Mouse (Mus musculus) neural tube, embryonic 15.5 days (tissue): ENCODE measurements at regions not wholly inside any gene's neighbourhood (a gene's known extent, or its start where the extent isn't known, plus 50 kb on each side); places are given as distances from the start of the nearest gene placed in this dataset.

ENCODE experiments used
- ATAC-seq: fragments of 200-750 bp; cut with Nextera tagmentation; 2 replicates; pipeline ENCODE4 v1.8.0; 2017; ENCODE audit warnings: mild to moderate bottlenecking, moderate TSS enrichment, moderate library complexity; ENCODE audit not compliant: low FRiP score
- H3K27ac ChIP-seq: fragments of 300-500 bp; sonication (generic); replicated peaks from 2 replicates; pipeline ENCODE4 v1.5.1; 2015; ENCODE audit warnings: mild to moderate bottlenecking, inconsistent platforms
- H3K27me3 ChIP-seq: fragments of 300-500 bp; sonication (generic); replicated peaks from 2 replicates; pipeline ENCODE4 v1.6.1; 2015; ENCODE audit warnings: inconsistent platforms
- H3K36me3 ChIP-seq: fragments of 300-500 bp; sonication (generic); 2 replicates; pipeline ENCODE4 v1.6.1; 2015; ENCODE audit warnings: inconsistent platforms
- H3K4me1 ChIP-seq: fragments of 300-500 bp; sonication (generic); 2 replicates; pipeline ENCODE4 v1.6.1; 2015; ENCODE audit warnings: inconsistent platforms
- H3K4me2 ChIP-seq: fragments of 300-500 bp; sonication (generic); 2 replicates; pipeline ENCODE4 v1.6.1; 2015; ENCODE audit warnings: inconsistent platforms, mild to moderate bottlenecking, moderate library complexity
- H3K4me3 ChIP-seq: fragments of 300-500 bp; sonication (generic); replicated peaks from 2 replicates; pipeline ENCODE4 v1.5.1; 2015; ENCODE audit warnings: mild to moderate bottlenecking, inconsistent platforms
- H3K9ac ChIP-seq: fragments of 300-500 bp; sonication (generic); replicated peaks from 2 replicates; pipeline ENCODE4 v1.6.1; 2015; ENCODE audit warnings: mild to moderate bottlenecking, inconsistent platforms
- H3K9me3 ChIP-seq: fragments of 300-500 bp; sonication (generic); replicated peaks from 2 replicates; pipeline ENCODE4 v1.6.1; 2016; ENCODE audit warnings: inconsistent platforms
- WGBS: fragments of 180-500 bp; shearing (Covaris S2); methylation state at CpG from one replicate; pipeline ENCODE4 v1.1.7; 2015; ENCODE audit warnings: mixed read lengths; 5-methylcytosine and 5-hydroxymethylcytosine counted together

- Histone ChIP-seq H3K9ac (no peak overlapping the region), H3K4me2 (no peak overlapping the region), H3K27me3 (no peaks in the 10 kb centered on the region), H3K4me1 (no peaks in the 10 kb centered on the region), H3K4me3 (no peak overlapping the region), H3K36me3 (no peaks in the 10 kb centered on the region), H3K9me3 (no peaks in the 10 kb centered on the region), H3K27ac (no peak overlapping the region)
- WGBS: 88% methylated on average over 8 of the region's 8 CpGs
- no peak for ATAC-seq
Measured at GRCm38 (mm10) chr14:94541995-94542394, 651.5 kb upstream of the Pcdh9 start.

- no peaks in the 10 kb centered on the region for H3K9me3 ChIP-seq
- no peak for ATAC-seq
Measured at GRCm38 (mm10) chr14:94525648-94526047, 635.2 kb upstream of the Pcdh9 start.

GRCm38 (mm10) chr14:94525238-94525637 lies 634.8 kb upstream of the Pcdh9 start:
- Histone ChIP-seq H3K4me1 (no peaks in the 10 kb centered on the region), H3K36me3 (no peaks in the 10 kb centered on the region), H3K9ac (no peak overlapping the region), H3K4me2 (no peak overlapping the region), H3K27me3 (no peaks in the 10 kb centered on the region), H3K9me3 (no peaks in the 10 kb centered on the region), H3K4me3 (no peak overlapping the region), H3K27ac (no peak overlapping the region)
- no peak for ATAC-seq

More at GRCm38 (mm10) chr14:94525648-94526047, 635.2 kb upstream of the Pcdh9 start:
- Histone ChIP-seq H3K27ac (no peak overlapping the region), H3K9ac (no peak overlapping the region), H3K4me3 (no peak overlapping the region), H3K27me3 (no peaks in the 10 kb centered on the region), H3K4me1 (no peaks in the 10 kb centered on the region), H3K4me2 (no peak overlapping the region), H3K36me3 (no peaks in the 10 kb centered on the region)
- WGBS: 98% methylated on average over 1 of the region's 1 CpGs

- 15% methylated on average over 2 of the region's 2 CpGs for WGBS
Measured at GRCm38 (mm10) chr14:94522007-94522406, 631.5 kb upstream of the Pcdh9 start.

GRCm38 (mm10) chr14:94491370-94491769 lies 600.9 kb upstream of the Pcdh9 start:
- ATAC-seq: no peak
- no peak overlapping the region for H3K9ac ChIP-seq
- no peaks in the 10 kb centered on the region for H3K36me3 ChIP-seq
- H3K4me2 ChIP-seq: no peak overlapping the region
- H3K9me3 ChIP-seq: no peaks in the 10 kb centered on the region
- no peak overlapping the region for H3K4me3 ChIP-seq
- H3K4me1 ChIP-seq: no peaks in the 10 kb centered on the region
- H3K27me3 ChIP-seq: no peaks in the 10 kb centered on the region
- no peak overlapping the region for H3K27ac ChIP-seq

More at GRCm38 (mm10) chr14:94522007-94522406, 631.5 kb upstream of the Pcdh9 start:
- Histone ChIP-seq H3K36me3 (no peaks in the 10 kb centered on the region), H3K9ac (no peak overlapping the region), H3K4me1 (no peaks in the 10 kb centered on the region), H3K4me2 (no peak overlapping the region), H3K27ac (no peak overlapping the region), H3K27me3 (no peaks in the 10 kb centered on the region), H3K9me3 (no peaks in the 10 kb centered on the region), H3K4me3 (no peak overlapping the region)
- no peak for ATAC-seq

- H3K9ac ChIP-seq: no peak overlapping the region
- H3K27ac ChIP-seq: no peak overlapping the region
- no peak overlapping the region for H3K4me2 ChIP-seq
- 70% methylated on average over 3 of the region's 3 CpGs for WGBS
- H3K4me3 ChIP-seq: no peak overlapping the region
- H3K4me1 ChIP-seq: no peaks in the 10 kb centered on the region
- H3K9me3 ChIP-seq: no peaks in the 10 kb centered on the region
- no peak for ATAC-seq
- H3K36me3 ChIP-seq: no peaks in the 10 kb centered on the region
- no peaks in the 10 kb centered on the region for H3K27me3 ChIP-seq
Measured at GRCm38 (mm10) chr14:94475887-94476286, 585.4 kb upstream of the Pcdh9 start.

GRCm38 (mm10) chr14:94473181-94473580 lies 582.7 kb upstream of the Pcdh9 start:
- no peak for ATAC-seq
- H3K4me2 ChIP-seq: no peak overlapping the region
- no peak overlapping the region for H3K4me3 ChIP-seq
- H3K27ac ChIP-seq: no peak overlapping the region
- no peak overlapping the region for H3K9ac ChIP-seq
- H3K27me3 ChIP-seq: no peaks in the 10 kb centered on the region
- H3K4me1 ChIP-seq: no peaks in the 10 kb centered on the region
- no peaks in the 10 kb centered on the region for H3K36me3 ChIP-seq
- WGBS: 100% methylated on average over 1 of the region's 1 CpGs
- H3K9me3 ChIP-seq: no peaks in the 10 kb centered on the region

GRCm38 (mm10) chr14:94445952-94446351 lies 555.5 kb upstream of the Pcdh9 start:
- Histone ChIP-seq H3K4me3 (no peak overlapping the region), H3K4me2 (no peak overlapping the region), H3K36me3 (no peaks in the 10 kb centered on the region), H3K4me1 (no peaks in the 10 kb centered on the region), H3K27ac (no peak overlapping the region), H3K9ac (no peak overlapping the region), H3K27me3 (no peaks in the 10 kb centered on the region), H3K9me3 (no peaks in the 10 kb centered on the region)
- no peak for ATAC-seq
- WGBS: 92% methylated on average over 1 of the region's 1 CpGs

GRCm38 (mm10) chr14:94433343-94433958 lies 543.0 kb upstream of the Pcdh9 start:
- WGBS: 54% methylated on average over 7 of the region's 7 CpGs

GRCm38 (mm10) chr14:94427611-94428186 lies 537.2 kb upstream of the Pcdh9 start:
- Histone ChIP-seq H3K9me3 (no peaks in the 10 kb centered on the region), H3K9ac (no peak overlapping the region), H3K36me3 (no peaks in the 10 kb centered on the region), H3K4me1 (no peaks in the 10 kb centered on the region), H3K4me3 (no peak overlapping the region), H3K27ac (no peak overlapping the region), H3K4me2 (no peak overlapping the region), H3K27me3 (no peaks in the 10 kb centered on the region)
- no peak for ATAC-seq
- WGBS: 38% methylated on average over 1 of the region's 1 CpGs

More at GRCm38 (mm10) chr14:94433343-94433958, 543.0 kb upstream of the Pcdh9 start:
- Histone ChIP-seq H3K4me1 (0 out of 2 replicates have a peak, but pooled peaks cover 5% of the 10 kb centered on the region), H3K9ac (no peak overlapping the region), H3K4me3 (no peak overlapping the region), H3K27ac (no peak overlapping the region), H3K9me3 (no peaks in the 10 kb centered on the region), H3K4me2 (no peak overlapping the region), H3K27me3 (no peaks in the 10 kb centered on the region), H3K36me3 (no peaks in the 10 kb centered on the region)
- peak; percentile 45; the same call in 1 of the 2 replicates for ATAC-seq
